Mouse (Mus musculus) erythroblast, embryonic 14.5 days (primary cell): Measurements from ENCODE around the gene Gm20498. TPM values are rescaled to one million over a fixed set of nuclear protein-coding genes. Genes with fewer than 3 reads are reported as not detected.

Source experiments
- H3K27me3 ChIP-seq: 2 replicates; pipeline ENCODE4 v1.6.1; 2012; ENCODE audit warnings: inconsistent platforms; ENCODE audit not compliant: control insufficient read depth
- H3K36me3 ChIP-seq: 2 replicates; pipeline ENCODE4 v1.6.1; 2012; ENCODE audit warnings: mild to moderate bottlenecking, inconsistent platforms; ENCODE audit not compliant: control insufficient read depth
- H3K4me1 ChIP-seq: 2 replicates; pipeline ENCODE4 v1.6.1; 2012; ENCODE audit warnings: inconsistent platforms; ENCODE audit not compliant: control insufficient read depth
- H3K4me3 ChIP-seq: replicated peaks from 2 replicates; pipeline ENCODE3; 2012; ENCODE audit warnings: moderate library complexity, mild to moderate bottlenecking, inconsistent platforms
- H3K9me3 ChIP-seq: 2 replicates; pipeline ENCODE4 v1.6.1; 2012; ENCODE audit warnings: low read length, inconsistent platforms, mixed read lengths; ENCODE audit not compliant: control insufficient read depth
- GATA1 ChIP-seq: IDR thresholded peaks from 2 replicates; pipeline ENCODE4 v1.6.1; 2012; ENCODE audit warnings: low read length, inconsistent platforms, mixed read lengths
- TAL1 ChIP-seq: IDR thresholded peaks from 3 replicates; pipeline ENCODE4 v1.6.1; 2012; ENCODE audit warnings: low read length, inconsistent platforms, mixed read lengths
- polyA plus RNA-seq: library from polyadenylated mRNA; stranded (reverse); fragments of >175 nt; gene quantifications from 2 replicates; pipeline ENCODE4 v1.2.3, GENCODE M21; 2012

Gm20498 gene
- polyA plus RNA-seq, 1 experiment, result 3.2 TPM

DNA sequence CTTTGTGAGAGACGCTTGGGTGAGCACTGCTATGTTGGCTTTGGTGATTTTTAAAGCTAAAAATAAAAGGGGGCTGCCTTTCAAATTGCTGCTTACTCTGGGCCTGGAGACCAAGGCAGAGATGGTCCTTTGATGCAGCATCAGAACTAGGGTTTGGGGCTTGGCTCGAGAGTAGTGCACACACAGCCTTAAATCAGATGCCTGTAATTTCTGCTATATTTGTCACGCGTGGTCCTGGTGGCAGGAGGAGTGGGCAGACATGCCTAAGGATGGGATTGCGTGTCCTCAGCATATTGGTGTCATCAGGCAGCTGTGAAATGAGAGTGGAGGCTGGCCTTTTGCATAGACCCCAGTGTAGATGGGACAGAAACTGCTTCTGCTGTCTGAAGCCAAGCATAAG is 198.9 kb downstream of the Gm20498 start:
- no peak overlapping the region for H3K4me3 ChIP-seq
- H3K4me1 ChIP-seq, result no peaks in the 10 kb centered on the region
- H3K9me3 ChIP-seq, result no peaks in the 10 kb centered on the region
- TF ChIP-seq TAL1 (no peak), GATA1 (no peak)
- no peaks in the 10 kb centered on the region for H3K36me3 ChIP-seq
- peaks cover 43% of the 10 kb centered on the region for H3K27me3 ChIP-seq

DNA sequence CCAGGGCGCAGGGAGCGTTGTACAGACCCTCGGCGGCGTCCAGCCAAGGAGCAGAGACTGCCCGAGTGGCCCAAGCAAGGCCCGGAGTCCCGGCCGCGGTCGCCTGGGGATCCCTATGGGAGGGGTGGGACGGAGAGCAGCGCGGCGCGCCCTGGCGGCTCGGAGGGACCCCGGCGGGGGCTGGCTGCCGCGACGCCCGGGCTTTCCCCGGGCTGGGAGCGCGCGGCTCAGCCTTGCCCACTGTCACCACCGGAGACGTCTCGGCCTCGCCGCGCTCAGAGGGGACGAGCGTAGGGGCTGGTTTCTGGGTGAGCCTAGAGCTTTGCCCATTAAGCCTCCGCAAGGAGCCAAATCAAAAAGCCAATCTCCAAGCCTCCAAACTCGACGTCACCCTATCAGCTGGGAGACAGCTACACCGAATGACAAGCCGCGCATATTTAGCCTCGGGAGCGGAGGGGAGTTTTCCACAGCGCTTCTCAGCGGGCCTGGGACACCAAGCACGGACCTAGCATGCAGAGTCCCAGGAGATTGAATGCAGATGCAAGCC is 199.8 kb downstream of the Gm20498 start, which contains the start of gene Slc8a3:
Gene Slc8a3, minus strand, starts transcription at position 306 of the 547 bp plus-strand sequence.
- peaks cover 43% of the 10 kb centered on the region for H3K27me3 ChIP-seq
- no peak within 1 kb of the TSS for H3K4me3 ChIP-seq
- TF ChIP-seq TAL1 (no peak), GATA1 (no peak)
- H3K4me1 ChIP-seq, result no peaks in the 10 kb centered on the region
- no peaks in the 10 kb centered on the region for H3K36me3 ChIP-seq
- no peaks in the 10 kb centered on the region for H3K9me3 ChIP-seq

DNA sequence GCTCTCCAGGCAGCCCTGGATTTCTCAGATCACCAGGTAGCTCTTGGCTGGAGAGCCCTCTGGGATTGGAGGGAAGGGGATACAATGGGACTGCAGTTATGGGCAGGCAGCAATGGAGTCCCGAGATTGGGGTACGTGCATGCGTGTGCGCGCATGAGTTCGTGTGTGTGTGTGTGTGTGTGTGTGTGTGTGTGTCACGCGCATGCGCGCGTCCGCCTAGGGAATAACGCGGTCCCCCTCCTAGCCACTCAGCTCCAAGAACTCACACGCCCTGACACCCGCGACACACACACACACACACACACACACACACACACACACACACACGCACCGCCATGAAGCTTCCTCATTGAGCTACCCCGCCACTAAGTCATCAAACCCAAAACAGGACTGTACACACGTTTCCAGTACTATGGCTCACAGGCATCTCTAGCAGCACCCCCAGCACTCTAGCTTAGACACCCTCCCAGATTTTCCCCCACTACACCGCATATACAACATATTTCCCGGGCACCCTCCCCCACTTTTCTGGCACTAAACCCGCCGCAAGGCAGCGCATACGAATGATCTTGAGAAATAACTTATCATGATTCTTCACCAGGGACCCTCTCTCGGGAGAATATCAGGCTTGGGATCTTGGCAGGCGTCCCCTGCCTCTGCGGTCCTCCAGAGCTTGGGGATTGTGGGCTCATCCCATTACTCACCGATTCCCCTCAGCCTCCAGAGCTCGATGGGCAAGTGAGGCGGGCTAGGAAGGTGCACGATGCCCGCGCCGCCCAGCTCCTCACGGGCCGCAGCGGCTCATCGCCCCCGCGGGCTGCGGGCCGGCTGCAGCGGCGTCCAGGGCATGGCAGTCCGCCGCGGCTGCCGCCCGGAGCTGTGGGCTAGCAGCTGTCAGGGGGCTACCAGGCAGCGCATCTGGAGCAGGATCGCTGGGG is 200.5 kb downstream of the Gm20498 start:
- Histone ChIP-seq H3K27me3 (peaks cover 43% of the 10 kb centered on the region), H3K36me3 (no peaks in the 10 kb centered on the region), H3K4me3 (no peak overlapping the region), H3K4me1 (no peaks in the 10 kb centered on the region), H3K9me3 (no peaks in the 10 kb centered on the region)
- TF ChIP-seq TAL1, result no peak
- no peak for TF ChIP-seq GATA1

DNA sequence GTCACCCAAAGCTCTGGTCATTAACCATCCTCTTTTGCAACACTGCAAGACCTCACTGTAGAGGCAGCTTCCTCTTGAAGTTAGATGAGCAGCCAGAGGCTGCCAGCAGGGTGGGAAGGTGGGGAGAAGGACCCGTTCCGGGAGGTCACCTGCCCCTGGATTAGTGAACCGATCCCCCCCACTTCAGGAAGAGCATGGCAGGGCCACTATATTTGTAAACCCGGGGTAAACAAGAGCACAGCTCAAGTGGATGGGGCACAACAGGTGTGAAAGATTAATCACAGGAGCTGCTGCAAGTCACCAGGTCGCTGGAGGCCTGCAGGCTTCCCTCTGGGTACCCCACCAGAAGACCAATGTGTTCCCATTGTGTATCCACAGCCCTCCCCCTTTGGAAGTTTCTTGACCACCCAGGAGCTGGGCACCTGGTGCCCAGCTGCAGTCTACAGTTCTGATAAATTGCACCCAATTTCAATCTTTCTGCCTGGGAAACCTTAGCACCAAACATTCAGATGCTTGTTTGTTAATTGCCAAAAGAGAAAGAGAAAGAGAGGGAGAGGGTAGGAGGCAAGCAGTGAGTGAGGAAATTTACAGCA is 201.6 kb downstream of the Gm20498 start:
- no peaks in the 10 kb centered on the region for H3K36me3 ChIP-seq
- H3K4me3 ChIP-seq, result no peak overlapping the region
- no peak for TF ChIP-seq GATA1
- no peak for TF ChIP-seq TAL1
- H3K9me3 ChIP-seq, result no peaks in the 10 kb centered on the region
- no peaks in the 10 kb centered on the region for H3K4me1 ChIP-seq
- H3K27me3 ChIP-seq, result peaks cover 43% of the 10 kb centered on the region

DNA sequence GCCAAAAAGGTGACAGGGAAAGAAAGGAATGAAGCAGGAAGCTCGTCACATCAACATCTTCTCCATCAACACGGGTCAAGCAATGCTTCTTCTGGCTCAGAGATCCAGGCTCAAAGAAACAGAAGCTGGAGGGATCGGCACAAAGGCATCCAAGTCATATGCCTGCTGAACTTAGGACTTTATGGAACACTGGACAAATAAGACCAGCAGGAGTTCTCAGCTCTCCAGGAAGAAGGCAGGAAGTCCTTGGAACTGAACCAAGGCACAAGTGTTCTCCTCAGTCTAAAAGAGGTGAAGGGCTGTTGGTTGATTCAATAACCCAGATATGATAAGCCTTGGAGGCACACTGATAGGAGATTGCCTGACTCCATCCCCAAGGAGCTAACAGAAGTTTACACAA is 207.7 kb downstream of the Gm20498 start:
- Histone ChIP-seq H3K27me3 (no peaks in the 10 kb centered on the region), H3K9me3 (no peaks in the 10 kb centered on the region)

DNA sequence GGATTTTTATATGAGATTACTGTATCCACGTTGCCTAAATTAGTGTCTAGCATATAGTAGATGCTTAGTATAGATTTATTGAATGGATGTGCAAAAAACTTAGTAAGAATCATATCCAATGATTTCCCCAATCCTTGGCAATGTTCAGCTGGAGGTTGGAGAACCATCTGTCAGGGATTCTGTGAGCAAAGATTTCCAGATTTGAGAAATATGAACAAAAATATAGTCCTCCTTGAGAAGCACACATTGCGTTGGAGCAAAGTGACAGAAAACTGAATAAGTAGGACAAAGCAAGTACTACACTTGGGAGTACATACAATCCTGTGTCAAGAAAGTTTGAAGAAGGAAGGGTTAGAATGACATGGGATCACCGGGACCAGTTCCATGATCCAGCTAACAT is 208.6 kb downstream of the Gm20498 start:
- H3K27me3 ChIP-seq, result no peaks in the 10 kb centered on the region
- no peak for TF ChIP-seq TAL1
- TF ChIP-seq GATA1, result no peak

More for the DNA sequence above, 207.7 kb downstream of the Gm20498 start:
- Histone ChIP-seq H3K4me1 (no peaks in the 10 kb centered on the region), H3K4me3 (no peak overlapping the region), H3K36me3 (no peaks in the 10 kb centered on the region)
- no peak for TF ChIP-seq GATA1
- TF ChIP-seq TAL1, result no peak

DNA sequence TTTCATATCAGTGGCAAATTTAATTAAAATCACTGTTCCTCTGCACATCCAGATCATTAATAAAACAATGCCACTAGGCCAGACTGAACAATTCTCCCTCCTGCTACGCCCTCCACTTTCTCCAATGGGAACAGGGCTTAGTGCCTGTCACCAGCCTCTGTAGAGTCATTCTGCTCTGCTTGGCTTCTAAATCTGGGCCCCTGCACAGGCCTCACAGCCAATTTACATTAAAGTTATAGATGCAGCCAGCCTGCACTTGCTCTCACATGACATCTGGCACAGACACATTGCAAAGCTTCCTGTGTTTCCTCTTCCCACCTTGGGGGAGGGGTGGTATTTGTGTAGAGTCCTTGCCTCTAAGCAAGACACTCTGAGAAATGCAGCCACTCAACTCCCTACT is 211.7 kb downstream of the Gm20498 start:
- Histone ChIP-seq H3K36me3 (no peaks in the 10 kb centered on the region), H3K27me3 (no peaks in the 10 kb centered on the region), H3K9me3 (no peaks in the 10 kb centered on the region; the same call in 1 of the 2 replicates), H3K4me1 (no peaks in the 10 kb centered on the region), H3K4me3 (no peak overlapping the region)
- TF ChIP-seq TAL1 (no peak), GATA1 (no peak)

More for the DNA sequence above, 208.6 kb downstream of the Gm20498 start:
- Histone ChIP-seq H3K36me3 (no peaks in the 10 kb centered on the region), H3K4me1 (no peaks in the 10 kb centered on the region), H3K9me3 (no peaks in the 10 kb centered on the region), H3K4me3 (no peak overlapping the region)

DNA sequence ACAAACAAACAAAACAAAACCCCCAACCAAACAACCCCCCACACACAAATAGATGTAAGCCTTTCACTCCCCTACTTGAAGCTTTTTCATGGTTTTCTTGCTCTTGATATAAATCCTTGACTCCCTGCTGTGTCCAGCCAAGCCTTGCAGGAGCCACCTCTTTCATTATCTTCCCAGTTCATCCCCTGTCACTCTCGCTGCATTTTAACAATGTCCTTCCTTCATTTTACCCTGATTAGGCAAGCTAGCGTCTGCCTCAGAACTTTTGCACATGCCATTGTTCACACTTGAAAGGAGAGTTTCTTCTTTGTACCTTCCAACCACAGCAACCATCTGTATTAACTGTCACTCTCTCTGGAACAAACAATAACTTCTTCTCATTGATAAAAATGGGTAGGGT is 214.9 kb downstream of the Gm20498 start:
- Histone ChIP-seq H3K36me3 (no peaks in the 10 kb centered on the region), H3K4me1 (no peaks in the 10 kb centered on the region), H3K9me3 (peaks cover 14% of the 10 kb centered on the region), H3K4me3 (no peak overlapping the region), H3K27me3 (no peaks in the 10 kb centered on the region)
- TF ChIP-seq TAL1 (no peak), GATA1 (no peak)

DNA sequence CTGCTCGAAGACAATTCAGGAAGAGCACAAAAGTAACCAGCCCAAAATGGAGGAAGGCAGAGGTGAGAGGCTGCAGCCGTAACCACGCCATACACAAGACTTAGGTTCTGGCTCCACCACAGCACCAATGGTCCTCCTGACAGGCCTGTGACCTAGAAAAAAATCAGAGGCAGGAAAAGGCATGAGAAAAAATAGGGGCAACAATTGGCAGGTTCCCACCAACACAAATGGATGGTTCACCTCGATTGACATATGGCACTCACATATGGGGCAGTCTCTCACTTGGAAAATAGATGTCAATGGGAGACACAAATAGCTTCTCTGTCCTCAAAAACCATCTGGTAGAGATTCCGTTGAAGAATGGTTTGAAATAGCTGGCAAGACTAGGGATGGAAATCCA is 216.8 kb downstream of the Gm20498 start:
- Histone ChIP-seq H3K36me3 (no peaks in the 10 kb centered on the region), H3K4me1 (no peaks in the 10 kb centered on the region), H3K27me3 (no peaks in the 10 kb centered on the region), H3K4me3 (no peak overlapping the region), H3K9me3 (peaks cover 14% of the 10 kb centered on the region)
- TF ChIP-seq TAL1 (no peak), GATA1 (no peak)

Other genes starting within 250 kb of the Gm20498 start
- gene Slc8a3, start 199.7 kb downstream of the Gm20498 start, polyA plus RNA-seq, result 0.01 TPM in 1 of 2 replicates, not detected in the other
- gene Gm4787, start 153.4 kb downstream of the Gm20498 start, polyA plus RNA-seq, result not detected in 2 replicates
- gene Adam4, start 111.0 kb downstream of the Gm20498 start, polyA plus RNA-seq, result not detected in 2 replicates
- gene Cox16, start 47.8 kb downstream of the Gm20498 start, polyA plus RNA-seq, result 0.68 and 2.5 TPM in 2 replicates
- 0.27 and 0.50 TPM in 2 replicates for gene Synj2bp, start within 50 bp of the Gm20498 start, polyA plus RNA-seq
- not detected in 2 replicates for gene Adam21, start 35.6 kb upstream of the Gm20498 start, polyA plus RNA-seq
- gene Med6, start 62.1 kb upstream of the Gm20498 start, polyA plus RNA-seq, result 0.29 and 0.91 TPM in 2 replicates
- not detected in 2 replicates for gene Ttc9, start 98.3 kb upstream of the Gm20498 start, polyA plus RNA-seq
- gene Map3k9, start 248.3 kb upstream of the Gm20498 start, polyA plus RNA-seq, result not detected in 2 replicates